Mouse (Mus musculus) embryonic fibroblast, embryonic 13.5 days (primary cell): ENCODE measurements around the gene Asna1. TPM values are rescaled to one million over a fixed set of nuclear protein-coding genes. Genes with fewer than 3 reads are reported as not detected.
A peak's percentile ranks its signal among the peaks of the same experiment; 100 is the strongest.

Source experiments
- H3K27ac ChIP-seq: 2 replicates; pipeline ENCODE4 v1.5.1; 2012; ENCODE audit warnings: low read length, control low read depth, inconsistent platforms; ENCODE audit not compliant: insufficient read depth
- H3K4me1 ChIP-seq: 2 replicates; pipeline ENCODE4 v1.6.1; 2011; ENCODE audit warnings: low read length; ENCODE audit not compliant: control insufficient read depth, insufficient read depth
- H3K4me3 ChIP-seq: 2 replicates; pipeline ENCODE4 v1.5.1; 2011; ENCODE audit warnings: mild to moderate bottlenecking, control low read depth, low read length; ENCODE audit not compliant: insufficient read depth
- CTCF ChIP-seq: IDR thresholded peaks from 2 replicates; pipeline ENCODE4 v1.5.1; 2011; ENCODE audit warnings: mild to moderate bottlenecking, control low read depth, low read length, moderate library complexity, borderline replicate concordance; ENCODE audit not compliant: insufficient read depth
- POLR2A ChIP-seq: IDR thresholded peaks from 2 replicates; pipeline ENCODE4 v1.6.1; 2011; ENCODE audit warnings: low read depth, mild to moderate bottlenecking, control low read depth, low read length, moderate library complexity
- polyA plus RNA-seq: library from polyadenylated mRNA; stranded (reverse); fragments of >200 nt; gene quantifications from 2 replicates; pipeline ENCODE4 v1.2.4, GENCODE M21; 2011; ENCODE audit warnings: low read depth; ENCODE audit not compliant: missing spikeins, insufficient read length

Asna1 gene
- polyA plus RNA-seq, 1 experiment = 73.2 TPM

DNA sequence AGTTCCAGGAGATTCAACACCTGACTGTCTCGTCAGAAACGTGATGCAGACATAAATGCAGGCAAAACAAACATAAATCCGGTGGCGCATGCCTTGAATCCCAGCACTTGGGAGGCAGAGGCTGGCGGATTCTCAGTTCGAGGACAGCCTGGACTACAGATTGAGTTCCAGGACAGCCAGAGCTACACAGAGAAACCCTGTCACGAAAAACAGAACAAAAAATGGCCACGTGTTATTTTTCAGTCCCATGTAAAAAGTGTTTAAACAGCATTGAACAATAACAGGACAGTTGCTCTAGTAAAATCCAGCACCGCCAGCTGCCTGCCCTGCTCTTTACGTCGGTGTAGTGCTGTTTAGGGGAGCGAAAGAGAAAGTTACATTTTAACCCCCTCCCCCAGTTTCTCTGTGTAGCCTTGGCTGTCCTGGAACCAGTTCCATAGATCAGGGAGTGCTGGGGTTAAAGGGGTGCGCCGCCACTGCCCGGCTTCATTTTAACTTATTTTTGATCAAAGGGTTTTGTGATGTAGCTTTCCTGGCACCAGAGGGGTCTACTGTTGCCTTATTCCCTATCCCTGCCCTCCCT, 10.7 kb upstream of the Asna1 start:
- Histone ChIP-seq H3K4me3 (peak overlapping the region; percentile 79), H3K27ac (peak overlapping the region; percentile 91), H3K4me1 (peaks cover 15% of the 10 kb centered on the region)
- TF ChIP-seq CTCF = no peak
- peak; percentile 40 for TF ChIP-seq POLR2A

DNA sequence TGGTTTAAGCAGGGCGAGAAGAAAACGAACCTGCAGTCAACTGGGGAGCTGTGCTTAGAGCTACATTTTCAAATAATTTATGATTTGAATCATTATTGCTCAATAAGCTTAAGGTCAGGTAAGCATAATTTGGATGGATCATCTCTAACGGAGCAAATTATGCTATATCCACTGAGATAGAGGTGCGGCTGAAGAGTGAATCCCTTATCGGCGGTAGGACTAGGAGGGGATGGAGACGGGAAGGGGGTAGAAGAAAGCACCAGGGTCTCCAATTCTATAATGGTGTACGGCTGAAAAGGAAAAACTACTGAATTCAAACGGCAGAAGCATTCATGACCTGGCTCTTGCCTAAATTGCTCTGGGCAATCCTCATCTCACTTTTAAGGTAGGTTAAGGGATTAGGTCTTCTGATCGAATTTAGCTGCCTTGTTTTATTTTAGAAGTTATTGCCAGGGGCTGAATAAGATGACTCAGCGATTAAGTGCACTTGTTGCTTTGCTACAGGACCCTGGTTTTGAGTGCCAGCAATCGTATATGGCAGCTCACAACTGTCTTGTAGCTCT, 10.2 kb upstream of the Asna1 start:
- Histone ChIP-seq H3K27ac (peak overlapping the region; percentile 91), H3K4me1 (peaks cover 12% of the 10 kb centered on the region), H3K4me3 (peak overlapping the region; percentile 79)
- no peak for TF ChIP-seq CTCF
- no peak for TF ChIP-seq POLR2A

DNA sequence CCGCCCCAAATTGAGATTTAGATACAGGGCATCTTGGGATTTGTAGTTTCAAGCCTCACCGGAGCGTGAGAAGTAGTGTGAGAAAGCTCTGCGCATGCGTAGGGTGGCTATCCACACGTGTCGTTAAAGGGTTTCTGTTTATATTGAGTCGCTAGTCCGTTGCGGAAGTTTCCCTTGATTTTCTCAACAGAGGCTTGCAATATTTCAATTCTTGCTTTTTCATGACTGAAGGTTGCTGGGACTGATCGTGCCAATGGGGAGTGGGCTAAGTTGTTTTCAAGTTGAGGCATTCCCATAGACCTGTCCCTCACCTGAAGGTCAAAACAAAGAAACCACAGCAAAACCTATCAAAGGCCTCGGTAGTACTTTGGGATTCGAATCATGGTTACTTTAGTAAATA, 9.7 kb upstream of the Asna1 start:
- peak overlapping the region; percentile 13 for H3K4me3 ChIP-seq
- peaks cover 12% of the 10 kb centered on the region for H3K4me1 ChIP-seq
- peak overlapping the region; percentile 91 for H3K27ac ChIP-seq
- TF ChIP-seq POLR2A = peak; percentile 27; the same call in 1 of the 2 replicates
- TF ChIP-seq CTCF = no peak

DNA sequence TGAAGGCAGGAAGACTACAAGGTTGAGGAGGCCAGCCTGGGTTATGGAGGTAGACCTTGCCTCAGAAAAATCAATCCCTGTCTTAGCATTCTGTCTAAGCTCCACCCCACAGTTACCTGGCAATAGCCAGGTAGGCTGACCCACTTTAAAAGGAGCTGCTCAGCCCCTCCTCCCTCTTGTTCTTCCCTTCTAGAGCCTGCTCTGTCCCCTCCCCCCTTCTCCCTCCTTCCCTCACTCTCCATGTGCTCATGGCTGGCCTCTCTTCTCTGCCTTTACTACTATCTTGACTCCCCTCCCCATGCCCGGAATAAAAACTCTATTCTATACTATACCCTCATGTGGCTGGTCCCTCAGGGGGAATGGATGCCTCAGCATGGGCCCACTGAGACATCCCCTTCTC, 8.8 kb upstream of the Asna1 start:
- H3K27ac ChIP-seq = no peak overlapping the region
- peaks cover 12% of the 10 kb centered on the region for H3K4me1 ChIP-seq
- TF ChIP-seq CTCF (no peak), POLR2A (no peak)
- no peak overlapping the region for H3K4me3 ChIP-seq

DNA sequence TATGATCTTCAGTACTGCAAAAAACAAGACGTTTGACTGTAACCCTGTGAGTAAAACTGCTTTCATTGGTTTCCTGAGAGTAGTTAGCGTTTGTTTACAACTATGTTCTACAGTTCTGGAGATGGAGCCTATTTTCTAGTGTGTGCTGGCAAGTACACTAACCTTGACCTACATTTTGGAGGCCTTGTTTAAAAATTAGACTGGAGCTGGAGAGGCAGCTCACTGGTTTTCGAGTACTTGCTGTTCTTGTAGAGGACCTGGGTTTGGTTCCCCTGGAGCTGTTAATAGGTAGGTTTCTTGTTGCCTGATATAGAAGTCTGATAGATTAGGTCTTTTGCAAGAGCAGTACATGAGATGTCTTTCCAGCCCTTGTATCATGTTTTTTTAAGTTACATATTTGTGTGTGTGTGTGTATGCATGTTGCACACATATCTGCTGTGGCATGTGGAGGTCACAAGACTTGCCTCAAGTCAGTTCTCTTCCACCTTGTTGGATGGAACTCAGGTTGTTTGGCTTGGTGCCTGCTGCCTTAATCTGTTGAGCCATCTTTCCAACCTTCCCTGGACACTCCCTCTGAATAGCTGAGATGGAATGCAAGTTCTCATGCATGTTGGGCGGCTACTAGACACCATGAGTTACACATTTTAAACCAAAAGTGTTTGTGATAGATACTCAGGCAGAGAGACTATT, 7.7 kb upstream of the Asna1 start:
- Histone ChIP-seq H3K4me1 (peaks cover 16% of the 10 kb centered on the region), H3K27ac (no peak overlapping the region), H3K4me3 (no peak overlapping the region)
- TF ChIP-seq POLR2A (no peak), CTCF (no peak)

DNA sequence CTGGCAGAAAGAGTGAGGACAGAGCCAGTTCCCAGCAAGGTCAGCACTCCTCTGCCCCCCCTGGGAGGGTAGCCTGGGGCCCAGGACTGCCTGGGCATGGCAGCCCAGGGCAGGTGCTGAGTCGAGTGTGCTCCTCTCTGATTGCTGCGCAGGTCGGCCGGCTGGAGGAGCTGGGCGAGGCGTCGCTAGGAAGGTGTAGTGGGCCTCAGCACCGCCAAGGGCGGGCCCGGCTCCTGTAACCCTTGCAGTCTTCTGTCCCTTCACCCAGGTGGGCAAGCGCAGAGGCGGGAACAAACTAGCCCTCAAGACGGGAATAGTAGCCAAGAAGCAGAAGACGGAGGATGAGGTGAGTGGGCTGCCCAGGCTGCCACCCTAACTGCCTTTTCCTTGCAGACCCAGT, 4.2 kb upstream of the Asna1 start:
- Histone ChIP-seq H3K4me1 (peaks cover 12% of the 10 kb centered on the region), H3K4me3 (peak overlapping the region; percentile 94; the same call in 1 of the 2 replicates), H3K27ac (no peak overlapping the region)
- no peak for TF ChIP-seq POLR2A
- TF ChIP-seq CTCF = no peak

DNA sequence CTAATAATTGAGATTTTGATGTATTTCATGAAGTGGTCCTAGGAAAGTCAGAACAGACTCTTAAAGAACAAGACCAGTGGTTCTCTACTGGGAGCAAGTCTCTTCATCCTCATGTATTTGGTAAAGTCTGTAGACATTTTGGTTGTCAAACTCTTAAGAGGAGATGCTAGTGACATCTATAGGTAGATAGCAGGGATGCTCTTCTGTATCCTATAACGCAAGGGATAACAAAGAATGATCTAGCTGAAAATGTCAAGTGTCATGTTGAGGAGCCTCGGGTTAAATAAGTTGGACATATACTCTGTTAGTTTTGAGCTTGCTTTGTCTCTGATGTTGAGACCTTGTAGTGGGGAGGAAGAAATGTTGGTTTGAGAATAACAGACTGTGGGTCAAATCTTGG, 2.8 kb upstream of the Asna1 start:
- Histone ChIP-seq H3K27ac (no peak overlapping the region), H3K4me1 (peaks cover 14% of the 10 kb centered on the region), H3K4me3 (peak overlapping the region; percentile 94)
- TF ChIP-seq CTCF (no peak), POLR2A (no peak)

DNA sequence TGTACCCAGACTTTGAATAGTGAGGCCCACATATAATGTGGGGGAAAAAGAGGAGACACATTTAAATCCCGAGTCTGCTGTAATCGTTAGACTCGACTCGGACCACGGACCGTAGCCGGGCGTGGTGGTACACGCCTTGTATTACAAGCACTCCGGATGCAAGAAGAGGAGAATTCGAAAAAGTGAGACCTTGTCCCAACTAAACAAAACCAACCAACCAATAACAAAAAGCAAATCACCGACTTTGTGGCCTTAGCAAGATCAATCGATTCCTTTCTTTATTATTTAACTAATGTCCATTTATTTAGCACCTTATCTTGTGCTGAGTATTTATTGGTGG, 2.4 kb upstream of the Asna1 start:
- peaks cover 13% of the 10 kb centered on the region for H3K4me1 ChIP-seq
- H3K4me3 ChIP-seq = peak overlapping the region; percentile 94
- TF ChIP-seq POLR2A = 0 out of 2 replicates have a peak, but pooled peaks have one; percentile 2
- no peak for TF ChIP-seq CTCF
- H3K27ac ChIP-seq = peak overlapping the region; percentile 6; the same call in 1 of the 2 replicates

DNA sequence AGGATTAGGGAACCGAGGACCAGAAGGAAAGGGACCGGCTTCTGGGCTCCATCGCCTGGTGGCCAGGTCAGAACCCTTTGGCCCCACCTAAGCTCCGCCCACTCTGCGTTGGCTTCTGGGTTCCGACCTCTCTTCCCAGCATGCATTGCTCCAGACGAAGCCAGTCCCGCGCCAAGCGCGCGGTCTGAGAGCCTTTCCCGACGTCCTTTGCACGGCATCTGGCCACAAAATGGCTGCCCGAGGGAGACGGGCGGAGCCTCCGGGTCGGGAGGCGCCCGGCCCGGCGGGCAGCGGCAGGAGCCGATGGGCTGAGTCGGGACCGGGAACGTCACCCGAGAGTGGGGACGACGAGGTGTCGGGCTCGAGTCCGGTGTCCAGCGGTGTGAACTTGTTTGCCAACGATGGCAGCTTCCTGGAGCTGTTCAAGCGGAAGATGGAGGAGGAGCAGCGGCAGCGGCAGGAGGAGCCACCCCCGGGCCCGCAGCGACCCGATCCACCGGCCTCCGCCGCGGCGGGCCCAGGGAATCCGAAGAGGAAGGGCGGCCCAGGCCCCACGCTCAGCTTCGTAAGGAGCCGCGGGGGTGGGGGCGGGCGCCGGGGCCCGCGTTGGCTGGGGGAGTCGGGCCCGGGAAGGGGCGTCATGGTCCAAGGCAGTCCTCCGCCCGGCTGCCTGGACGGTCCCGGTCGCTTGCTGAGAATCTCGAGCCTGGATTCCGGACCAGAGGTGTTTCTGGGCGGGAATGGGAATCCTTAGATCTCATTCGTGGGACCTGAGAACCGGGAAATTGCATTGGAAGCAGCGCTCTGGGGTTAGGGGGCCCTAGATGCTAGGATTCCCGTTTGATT, 1.8 kb upstream of the Asna1 start, which contains the start of gene Trir:
Trir (plus strand) TSS at position 154 of the 846 bp plus-strand sequence.
- Histone ChIP-seq H3K27ac (peak within 1 kb of the TSS; percentile 80), H3K4me1 (peaks cover 13% of the 10 kb centered on the region), H3K4me3 (peak within 1 kb of the TSS; percentile 94)
- no peak for TF ChIP-seq CTCF
- TF ChIP-seq POLR2A = peak; percentile 95

DNA sequence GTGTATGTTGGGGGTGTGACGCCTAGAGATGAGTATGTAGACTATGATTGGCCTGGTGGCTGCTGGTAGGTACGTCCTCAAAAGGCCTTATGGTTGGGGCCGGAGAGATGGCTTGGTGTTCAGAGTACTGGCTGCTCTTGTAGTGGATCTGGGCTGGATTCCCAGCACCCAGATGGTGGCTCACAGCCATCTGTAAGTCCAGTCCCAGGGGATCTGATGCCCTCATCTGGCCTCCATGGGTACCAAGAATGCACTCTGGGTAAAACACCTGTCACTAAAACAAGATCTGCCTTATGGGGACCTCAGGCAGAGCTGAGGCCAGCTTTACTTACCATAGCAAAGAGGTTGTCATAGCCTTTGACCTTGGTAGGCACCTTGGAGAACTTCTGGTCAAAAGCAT, 1.2 kb downstream of the Asna1 start:
- Histone ChIP-seq H3K4me3 (peak overlapping the region; percentile 94), H3K4me1 (peaks cover 13% of the 10 kb centered on the region), H3K27ac (no peak overlapping the region)
- TF ChIP-seq CTCF (no peak), POLR2A (no peak)
